Mouse (Mus musculus) spleen, postnatal 4 days (tissue): ENCODE measurements around the gene Siva1.

ENCODE experiments used
- DNase-seq, 2 experiments: peaks; one replicate each; pipeline ENCODE4 v3.0.0; 2022; ENCODE audit warnings: low spot score in 2 of 2

The Siva1 gene

DNA sequence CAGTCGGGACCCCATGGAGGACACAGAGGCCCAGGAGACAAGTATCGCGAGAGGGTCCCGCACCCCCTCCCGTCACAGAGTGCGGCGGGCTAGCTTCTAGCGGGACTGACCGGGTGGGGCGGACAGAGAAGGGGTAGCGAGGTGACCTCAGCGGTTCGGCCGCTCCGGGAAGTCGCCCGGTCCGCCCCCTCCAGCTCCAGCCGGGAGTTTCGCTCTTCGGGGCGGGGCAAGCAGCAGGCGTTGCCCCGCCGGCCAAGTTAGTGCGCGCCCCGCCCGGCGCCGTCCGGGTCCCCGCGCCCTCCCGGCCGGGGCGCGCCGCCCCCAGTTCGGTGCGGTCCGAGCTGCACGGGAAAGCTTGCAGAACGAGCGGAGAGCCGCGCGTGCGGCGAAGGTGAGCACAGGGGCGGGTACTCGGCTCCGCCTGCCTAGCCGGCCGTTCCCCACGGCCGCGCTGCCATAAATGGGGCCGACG lies 34.1 kb downstream of the Siva1 start, which contains the start of gene Zbtb42:
Zbtb42 (plus strand) TSS at position 274 of the 472 bp plus-strand sequence.
- DNase-seq = peak in 1 of 2 experiments; percentile 75

GRCm38 (mm10) chr12:112679027-112679996 lies 34.8 kb downstream of the Siva1 start:
- peak in 1 of 2 experiments; percentile 71 for DNase-seq

DNA sequence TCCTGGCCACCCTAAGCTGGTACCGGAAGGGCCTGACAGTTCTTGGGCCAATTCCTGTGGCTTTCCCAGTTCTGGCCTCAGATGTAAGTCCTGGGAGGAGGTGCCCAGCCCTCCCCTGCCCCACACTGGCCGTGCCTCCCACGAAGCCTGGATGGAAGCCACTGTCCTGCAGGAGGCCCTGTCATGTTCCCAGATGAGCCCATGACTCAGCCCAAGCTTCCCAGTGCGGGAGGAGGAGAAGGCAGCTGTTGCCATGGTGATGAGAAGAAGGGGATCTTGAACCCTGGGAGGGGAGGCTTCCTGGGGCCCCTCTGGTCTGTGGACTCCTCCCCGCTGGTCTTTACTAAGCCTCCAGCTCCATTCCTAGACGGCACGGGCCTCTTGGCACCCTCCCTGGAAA lies 38.9 kb downstream of the Siva1 start:
- no peak for DNase-seq

GRCm38 (mm10) chr12:112688458-112688857 lies 44.0 kb downstream of the Siva1 start:
- no peak for DNase-seq

DNA sequence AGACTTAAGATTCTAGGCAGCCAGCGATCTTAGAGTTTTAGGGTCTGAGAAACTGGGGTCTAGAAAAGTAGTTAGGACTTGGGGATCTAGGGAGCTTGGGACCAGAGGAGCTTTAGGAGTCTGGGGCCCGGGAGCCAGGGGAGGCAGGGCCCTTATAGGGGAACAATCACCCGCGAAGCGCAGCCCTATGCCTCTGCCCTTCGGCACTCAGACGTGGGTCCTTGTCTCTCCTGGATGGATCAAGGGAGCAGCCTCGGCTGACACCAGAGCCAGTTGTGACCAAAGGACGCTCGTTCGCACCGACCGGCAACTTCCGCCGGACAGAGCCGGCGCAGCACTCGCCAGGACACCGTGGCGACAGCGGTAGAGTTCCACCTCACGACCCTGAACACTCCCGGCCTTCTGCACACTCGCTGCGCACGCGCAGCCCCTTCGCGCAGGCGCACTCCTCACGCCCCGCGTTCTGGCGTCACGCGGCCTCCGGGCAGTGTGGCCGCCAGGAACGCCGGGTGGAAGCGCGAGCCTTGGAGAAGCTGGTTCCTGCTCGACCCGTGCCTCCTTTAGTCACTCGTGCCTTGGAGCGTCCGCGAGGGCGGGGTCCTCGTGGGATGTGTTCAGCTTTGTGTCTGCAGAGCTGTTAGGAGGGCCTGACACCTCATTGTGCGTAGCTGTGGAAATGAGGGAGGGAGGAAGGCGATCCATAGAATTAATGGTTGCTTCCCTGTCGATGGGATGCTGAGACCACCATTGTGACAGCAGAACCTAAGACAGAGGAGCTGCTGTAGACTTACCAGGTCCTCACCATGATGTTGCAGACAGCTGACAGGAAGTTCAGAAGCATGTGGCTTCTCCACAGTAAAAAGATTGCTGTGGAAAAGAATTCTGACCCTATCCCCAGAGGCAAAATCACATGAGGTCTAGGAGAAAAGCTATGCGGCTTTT lies 49.0 kb downstream of the Siva1 start:
- peak; percentile 89 to 96 for DNase-seq

GRCm38 (mm10) chr12:112694127-112694475 lies 49.6 kb downstream of the Siva1 start:
- no peak for DNase-seq

DNA sequence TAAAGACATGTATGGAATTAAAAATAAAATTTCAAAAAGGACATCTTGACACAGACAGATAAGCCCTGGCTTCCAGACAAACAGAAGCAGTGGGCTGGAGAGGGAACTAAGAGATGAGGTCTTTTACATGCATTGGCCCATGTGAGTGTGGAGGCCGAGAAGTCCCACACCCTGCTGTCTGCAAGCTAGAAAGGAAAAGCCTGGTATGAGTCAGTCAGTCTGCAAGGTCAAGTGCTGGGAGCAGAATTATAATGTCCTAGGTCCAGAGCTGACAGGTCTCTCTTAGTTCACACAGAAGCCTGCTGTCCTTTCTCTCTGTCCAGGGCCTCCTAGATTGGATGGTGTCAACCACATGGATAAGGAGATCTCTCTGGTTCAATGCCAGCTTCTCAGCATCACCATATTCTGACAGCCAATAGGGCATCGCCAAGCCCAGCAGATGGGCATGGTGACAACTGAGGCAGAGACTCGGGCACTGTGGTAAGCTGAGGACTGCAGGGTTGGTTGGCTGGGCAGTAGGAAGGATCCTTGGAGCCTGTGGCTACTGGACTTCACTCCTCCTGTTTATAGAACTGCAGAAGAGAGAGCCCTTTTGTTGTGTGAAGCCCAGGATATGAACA lies 52.4 kb downstream of the Siva1 start:
- DNase-seq = no peak
